Mouse (Mus musculus) heart, embryonic 15.5 days (tissue): Measurements from ENCODE around the gene Nckap5l. TPM values are rescaled to one million over a fixed set of nuclear protein-coding genes. Genes with fewer than 3 reads are reported as not detected.
A peak's percentile ranks its signal among the peaks of the same experiment; 100 is the strongest.

Source experiments
- ATAC-seq: fragments of 200-750 bp; cut with Nextera tagmentation; replicated peaks from 2 replicates; pipeline ENCODE4 v1.8.0; 2017; ENCODE audit warnings: low read depth, moderate TSS enrichment; ENCODE audit not compliant: insufficient number of reproducible peaks, insufficient read depth, low FRiP score
- H3K27ac ChIP-seq: fragments of 300-500 bp; sonication (generic); 2 replicates; pipeline ENCODE4 v1.5.1; 2015; ENCODE audit warnings: mild to moderate bottlenecking, inconsistent platforms
- H3K27me3 ChIP-seq: fragments of 300-500 bp; sonication (generic); 2 replicates; pipeline ENCODE4 v1.6.1; 2015; ENCODE audit warnings: inconsistent platforms
- H3K36me3 ChIP-seq: fragments of 300-500 bp; sonication (generic); 2 replicates; pipeline ENCODE4 v1.6.1; 2015; ENCODE audit warnings: mild to moderate bottlenecking, inconsistent platforms
- H3K4me1 ChIP-seq: fragments of 300-500 bp; sonication (generic); replicated peaks from 2 replicates; pipeline ENCODE4 v1.6.1; 2015; ENCODE audit warnings: inconsistent platforms
- H3K4me2 ChIP-seq: fragments of 300-500 bp; sonication (generic); 2 replicates; pipeline ENCODE4 v1.6.1; 2015; ENCODE audit warnings: inconsistent platforms, mild to moderate bottlenecking, moderate library complexity
- H3K4me3 ChIP-seq: fragments of 300-500 bp; sonication (generic); 2 replicates; pipeline ENCODE4 v1.5.1; 2015; ENCODE audit warnings: mild to moderate bottlenecking, inconsistent platforms
- H3K9ac ChIP-seq: fragments of 300-500 bp; sonication (generic); 2 replicates; pipeline ENCODE4 v1.6.1; 2015; ENCODE audit warnings: mild to moderate bottlenecking, inconsistent platforms
- H3K9me3 ChIP-seq: fragments of 300-500 bp; sonication (generic); replicated peaks from 2 replicates; pipeline ENCODE4 v1.6.1; 2016; ENCODE audit warnings: inconsistent platforms
- WGBS: fragments of 180-500 bp; shearing (Covaris S2); methylation state at CpG from one replicate; pipeline ENCODE4 v1.1.7; 2015; ENCODE audit warnings: mixed read lengths; 5-methylcytosine and 5-hydroxymethylcytosine counted together
- polyA plus RNA-seq: library from polyadenylated mRNA; unstranded; fragments of >200 nt; fragmentation: Nextera tagmentation; extraction: Ambion mirVana; gene quantifications from 2 replicates; pipeline ENCODE4 v1.2.1, GENCODE M21; 2015

Nckap5l gene
- polyA plus RNA-seq, result 6.8 and 8.0 TPM in 2 replicates

DNA sequence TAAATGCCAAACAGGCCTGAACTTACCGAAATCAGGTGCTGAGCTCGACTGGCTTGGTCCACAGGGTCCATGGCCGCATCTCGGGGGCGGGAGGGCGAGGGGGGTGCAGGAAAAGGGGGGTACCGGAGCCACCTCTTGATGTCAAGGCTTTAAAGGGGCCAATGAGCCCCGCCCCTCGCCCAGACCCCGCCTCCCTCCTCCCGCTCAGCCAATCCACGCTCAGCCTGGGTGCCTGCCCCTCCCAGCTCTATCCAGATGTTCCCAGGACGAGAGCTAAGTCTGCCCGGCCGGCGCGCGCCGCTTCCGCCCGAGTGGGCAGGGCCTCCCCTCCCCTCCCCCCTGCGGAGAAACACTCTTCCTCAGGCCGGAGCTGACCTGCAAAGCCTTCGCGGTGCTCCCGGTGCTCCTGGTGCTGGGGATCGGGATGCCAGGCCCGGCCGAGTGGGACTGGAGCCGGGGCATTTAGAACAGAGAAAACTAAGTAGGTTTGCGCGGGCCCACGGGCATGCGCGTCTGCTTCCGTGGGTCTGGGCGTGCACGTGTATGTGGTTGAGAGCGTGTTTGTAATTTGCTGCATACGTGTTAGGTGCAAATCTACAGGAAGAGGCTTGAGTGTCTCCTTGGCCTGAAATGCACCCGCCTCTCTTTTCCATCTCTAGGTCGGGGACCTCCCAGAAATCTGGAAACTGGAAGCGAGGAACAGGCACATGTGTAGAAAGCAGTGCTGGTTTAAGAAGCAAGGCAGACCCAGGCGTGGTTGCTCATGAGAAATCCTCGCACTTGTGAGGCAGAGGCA lies at the start of gene Nckap5l:
Nckap5l (minus strand) TSS at position 143 of the 796 bp plus-strand sequence.
- Histone ChIP-seq H3K4me1 (peaks cover 40% of the 10 kb centered on the region), H3K27me3 (no peaks in the 10 kb centered on the region), H3K36me3 (no peaks in the 10 kb centered on the region), H3K4me2 (peak within 1 kb of the TSS; percentile 80), H3K9ac (peak within 1 kb of the TSS; percentile 79), H3K4me3 (peak within 1 kb of the TSS; percentile 90), H3K27ac (peak within 1 kb of the TSS; percentile 92), H3K9me3 (no peaks in the 10 kb centered on the region)
- under 1% methylated on average over 45 of the region's 45 CpGs for WGBS
- peak; percentile 97 for ATAC-seq

GRCm38 (mm10) chr15:99505324-99506095 lies 48.0 kb upstream of the Nckap5l start:
- Histone ChIP-seq H3K27ac (0 out of 2 replicates have a peak overlapping the region, but pooled peaks have one; percentile 24), H3K4me3 (no peak overlapping the region), H3K27me3 (peaks cover 38% of the 10 kb centered on the region; the same call in 1 of the 2 replicates), H3K4me2 (no peak overlapping the region), H3K9ac (no peak overlapping the region), H3K9me3 (no peaks in the 10 kb centered on the region), H3K36me3 (no peaks in the 10 kb centered on the region), H3K4me1 (peaks cover 31% of the 10 kb centered on the region)
- ATAC-seq, result no peak
- 54% methylated on average over 15 of the region's 15 CpGs for WGBS

DNA sequence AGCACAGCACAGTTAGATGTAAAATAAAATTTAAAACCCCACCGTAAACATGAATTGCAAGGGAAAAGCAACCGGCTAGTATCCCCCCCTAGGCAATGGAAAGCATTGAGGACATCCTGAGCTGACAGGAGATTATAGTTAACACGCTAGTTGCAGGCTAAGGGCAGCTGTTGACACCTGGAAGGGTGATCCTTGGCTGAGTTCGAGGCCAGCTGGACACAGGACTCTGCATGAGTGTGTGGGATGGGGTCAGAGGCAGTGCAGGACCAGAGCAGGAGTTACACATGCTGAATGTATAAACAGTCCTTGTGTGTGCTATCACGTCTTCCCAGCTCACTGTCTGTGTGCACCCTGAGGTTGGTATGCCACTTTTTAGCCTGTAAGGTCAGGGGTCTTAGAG lies 45.7 kb upstream of the Nckap5l start:
- H3K4me2 ChIP-seq, result no peak overlapping the region
- H3K9me3 ChIP-seq, result no peaks in the 10 kb centered on the region
- peaks cover 35% of the 10 kb centered on the region for H3K27me3 ChIP-seq
- H3K9ac ChIP-seq, result no peak overlapping the region
- no peaks in the 10 kb centered on the region for H3K36me3 ChIP-seq
- H3K4me1 ChIP-seq, result peaks cover 53% of the 10 kb centered on the region
- no peak for ATAC-seq
- H3K27ac ChIP-seq, result 0 out of 2 replicates have a peak overlapping the region, but pooled peaks have one; percentile 5
- H3K4me3 ChIP-seq, result no peak overlapping the region
- WGBS, result 60% methylated on average over 5 of the region's 5 CpGs

GRCm38 (mm10) chr15:99502311-99502831 lies 44.8 kb upstream of the Nckap5l start:
- peak overlapping the region; percentile 42 for H3K27ac ChIP-seq
- H3K4me3 ChIP-seq, result no peak overlapping the region
- H3K36me3 ChIP-seq, result no peaks in the 10 kb centered on the region
- H3K27me3 ChIP-seq, result peaks cover 35% of the 10 kb centered on the region
- no peaks in the 10 kb centered on the region for H3K9me3 ChIP-seq
- H3K4me2 ChIP-seq, result no peak overlapping the region
- no peak for ATAC-seq
- no peak overlapping the region for H3K9ac ChIP-seq
- WGBS, result 56% methylated on average over 12 of the region's 12 CpGs
- H3K4me1 ChIP-seq, result peaks cover 62% of the 10 kb centered on the region

GRCm38 (mm10) chr15:99501292-99502260 lies 44.0 kb upstream of the Nckap5l start:
- no peak for ATAC-seq
- Histone ChIP-seq H3K9me3 (no peaks in the 10 kb centered on the region), H3K27me3 (peaks cover 32% of the 10 kb centered on the region), H3K9ac (no peak overlapping the region; the same call in 1 of the 2 replicates), H3K4me3 (no peak overlapping the region), H3K4me1 (peaks cover 64% of the 10 kb centered on the region), H3K4me2 (no peak overlapping the region), H3K36me3 (no peaks in the 10 kb centered on the region), H3K27ac (peak overlapping the region; percentile 42; the same call in 1 of the 2 replicates)
- 74% methylated on average over 20 of the region's 20 CpGs for WGBS

- no peak overlapping the region for H3K4me3 ChIP-seq
- no peak overlapping the region for H3K27ac ChIP-seq
- no peaks in the 10 kb centered on the region for H3K36me3 ChIP-seq
- WGBS, result 16% methylated on average over 5 of the region's 5 CpGs
- no peak for ATAC-seq
- H3K4me2 ChIP-seq, result no peak overlapping the region
- H3K27me3 ChIP-seq, result peaks cover 28% of the 10 kb centered on the region
- no peak overlapping the region for H3K9ac ChIP-seq
- peaks cover 54% of the 10 kb centered on the region for H3K4me1 ChIP-seq
- H3K9me3 ChIP-seq, result no peaks in the 10 kb centered on the region
These were observed 42.8 kb upstream of the Nckap5l start for GRCm38 (mm10) chr15:99500320-99500719.

DNA sequence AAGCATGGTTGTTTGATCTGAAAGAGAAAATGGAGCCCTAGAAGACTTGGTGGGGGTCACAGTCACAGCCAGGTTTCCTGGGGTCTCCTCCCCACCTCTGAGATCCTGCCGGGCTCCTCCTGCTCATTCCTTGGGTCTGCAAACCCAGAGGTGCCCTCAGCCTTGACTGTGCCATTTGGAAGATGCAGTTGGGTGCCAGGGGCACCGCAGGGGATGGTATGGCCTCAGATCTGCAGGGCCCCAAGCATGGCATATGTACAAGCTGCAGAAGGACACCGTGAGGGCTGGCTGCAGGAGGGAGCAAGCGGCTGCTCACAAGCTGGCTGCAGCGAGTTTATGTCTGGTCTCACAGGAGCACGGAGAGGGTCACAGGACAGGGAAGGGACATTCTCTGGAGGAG lies 42.2 kb upstream of the Nckap5l start:
- Histone ChIP-seq H3K27ac (no peak overlapping the region), H3K9ac (no peak overlapping the region), H3K27me3 (peaks cover 29% of the 10 kb centered on the region), H3K4me2 (0 out of 2 replicates have a peak overlapping the region, but pooled peaks have one; percentile 17), H3K4me1 (peaks cover 49% of the 10 kb centered on the region), H3K36me3 (no peaks in the 10 kb centered on the region), H3K4me3 (no peak overlapping the region), H3K9me3 (no peaks in the 10 kb centered on the region)
- no peak for ATAC-seq
- 26% methylated on average over 6 of the region's 6 CpGs for WGBS

GRCm38 (mm10) chr15:99498781-99499180 lies 41.2 kb upstream of the Nckap5l start:
- peak; percentile 58; the same call in 1 of the 2 replicates for ATAC-seq

DNA sequence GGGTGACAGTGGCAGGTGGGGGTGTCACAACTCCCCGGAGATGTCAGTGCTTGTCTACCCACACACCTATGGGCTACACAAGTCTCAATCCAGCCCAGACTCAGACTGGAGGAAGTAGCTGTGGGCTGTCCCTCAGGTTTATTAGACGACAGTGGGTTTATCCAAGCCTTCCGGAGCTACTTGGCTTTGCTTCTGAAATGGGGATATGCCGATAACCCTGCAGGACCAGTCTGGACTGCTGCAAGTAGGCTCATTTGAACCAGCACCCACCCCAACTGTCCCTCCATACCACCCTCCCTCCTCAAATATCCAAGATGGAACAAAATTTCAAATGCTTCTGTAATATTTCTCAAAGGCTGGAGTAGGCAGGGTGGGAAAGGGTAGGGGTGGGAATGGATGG lies 40.8 kb upstream of the Nckap5l start:
- no peak for ATAC-seq
- Histone ChIP-seq H3K9me3 (no peaks in the 10 kb centered on the region), H3K4me2 (0 out of 2 replicates have a peak overlapping the region, but pooled peaks have one; percentile 38), H3K4me1 (peaks cover 49% of the 10 kb centered on the region), H3K36me3 (no peaks in the 10 kb centered on the region), H3K4me3 (no peak overlapping the region), H3K27me3 (peaks cover 37% of the 10 kb centered on the region), H3K9ac (peak overlapping the region; percentile 9; the same call in 1 of the 2 replicates), H3K27ac (peak overlapping the region; percentile 67)
- 43% methylated on average over 4 of the region's 4 CpGs for WGBS

More at GRCm38 (mm10) chr15:99498781-99499180, 41.2 kb upstream of the Nckap5l start:
- peak overlapping the region; percentile 67 for H3K27ac ChIP-seq
- no peaks in the 10 kb centered on the region for H3K9me3 ChIP-seq
- peaks cover 36% of the 10 kb centered on the region for H3K27me3 ChIP-seq
- peaks cover 49% of the 10 kb centered on the region for H3K4me1 ChIP-seq
- no peaks in the 10 kb centered on the region for H3K36me3 ChIP-seq
- no peak overlapping the region for H3K4me3 ChIP-seq
- 5% methylated on average over 4 of the region's 4 CpGs for WGBS
- no peak overlapping the region for H3K4me2 ChIP-seq
- no peak overlapping the region for H3K9ac ChIP-seq

DNA sequence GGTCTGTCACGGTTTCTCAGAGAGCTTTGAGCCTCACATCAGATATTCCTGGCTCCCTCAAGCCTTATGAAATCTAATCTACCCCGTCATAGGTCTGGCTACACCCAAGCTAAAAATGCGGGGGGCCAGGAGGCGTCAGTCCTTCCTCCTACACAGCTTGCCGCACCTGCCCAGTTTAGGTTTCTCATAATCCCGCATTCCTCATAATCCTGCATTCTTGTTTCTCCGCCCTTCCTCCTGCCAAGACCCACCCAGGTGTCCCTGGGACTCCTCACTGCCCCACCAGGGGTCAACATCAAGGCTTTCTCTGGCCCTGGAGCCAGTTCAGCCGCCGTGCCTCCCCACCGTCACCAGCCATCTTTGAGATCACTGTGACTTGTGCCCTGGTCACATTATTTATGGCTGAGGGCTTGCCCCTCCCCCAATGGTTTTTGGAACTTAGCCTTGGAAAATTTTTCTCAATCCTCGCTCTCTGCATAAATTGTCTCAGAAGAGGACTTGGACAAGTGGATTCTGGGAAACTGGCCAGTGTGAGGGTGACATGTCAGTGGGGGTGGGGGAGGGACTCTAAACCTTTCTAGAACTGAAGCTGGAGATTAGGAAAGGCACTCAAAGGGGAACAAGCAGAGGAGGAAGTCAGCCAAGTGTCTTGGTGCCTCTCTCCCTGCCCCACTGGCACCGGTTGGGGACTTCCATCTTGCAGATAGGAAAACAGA lies 40.1 kb upstream of the Nckap5l start:
- ATAC-seq, result 0 out of 2 replicates have a peak, but pooled peaks have one; percentile 8
- Histone ChIP-seq H3K4me3 (no peak overlapping the region), H3K4me2 (peak overlapping the region; percentile 38), H3K9me3 (no peaks in the 10 kb centered on the region), H3K27ac (peak overlapping the region; percentile 67), H3K4me1 (peaks cover 49% of the 10 kb centered on the region), H3K9ac (peak overlapping the region; percentile 9; the same call in 1 of the 2 replicates), H3K36me3 (no peaks in the 10 kb centered on the region), H3K27me3 (peaks cover 41% of the 10 kb centered on the region)
- WGBS, result 40% methylated on average over 12 of the region's 12 CpGs
